Mouse (Mus musculus) lung, postnatal 0 days (tissue): ENCODE data around the gene Rabep1. TPM values are rescaled to one million over a fixed set of nuclear protein-coding genes. Genes with fewer than 3 reads are reported as not detected.

ENCODE experiments used
- ATAC-seq: fragments of 200-750 bp; cut with Nextera tagmentation; 2 replicates; pipeline ENCODE4 v1.8.0; 2017; ENCODE audit warnings: moderate library complexity
- DNase-seq: peaks from one replicate; pipeline ENCODE4 v3.0.0-alpha.2; 2016; ENCODE audit warnings: low spot score
- H3K27ac ChIP-seq: fragments of 300-500 bp; sonication (generic); 2 replicates; pipeline ENCODE4 v1.5.1; 2014; ENCODE audit warnings: antibody characterized with exemption, mild to moderate bottlenecking, low read length, mixed read lengths
- H3K27me3 ChIP-seq: fragments of 300-500 bp; sonication (generic); replicated peaks from 2 replicates; pipeline ENCODE4 v1.6.1; 2014; ENCODE audit warnings: low read length, mixed read lengths; ENCODE audit not compliant: insufficient read depth
- H3K36me3 ChIP-seq: fragments of 300-500 bp; sonication (generic); 2 replicates; pipeline ENCODE4 v1.6.1; 2014; ENCODE audit warnings: low read length, mixed read lengths; ENCODE audit not compliant: insufficient read depth
- H3K4me1 ChIP-seq: fragments of 300-500 bp; sonication (generic); 2 replicates; pipeline ENCODE4 v1.6.1; 2014; ENCODE audit warnings: antibody characterized with exemption, low read depth, low read length, mixed read lengths; ENCODE audit not compliant: insufficient read depth
- H3K4me2 ChIP-seq: fragments of 300-500 bp; sonication (generic); replicated peaks from 2 replicates; pipeline ENCODE4 v1.6.1; 2014; ENCODE audit warnings: low read depth, mild to moderate bottlenecking, low read length, moderate library complexity, mixed read lengths
- H3K4me3 ChIP-seq: fragments of 300-500 bp; sonication (generic); 2 replicates; pipeline ENCODE4 v1.5.1; 2014; ENCODE audit warnings: low read depth, low read length
- H3K9ac ChIP-seq: fragments of 300-500 bp; sonication (generic); replicated peaks from 2 replicates; pipeline ENCODE4 v1.6.1; 2014; ENCODE audit warnings: low read depth, mild to moderate bottlenecking
- H3K9me3 ChIP-seq: fragments of 300-500 bp; sonication (generic); 2 replicates; pipeline ENCODE4 v1.6.1; 2016; ENCODE audit warnings: low read length, mixed read lengths
- CTCF ChIP-seq: IDR thresholded peaks from 2 replicates; pipeline ENCODE4 v1.5.1; 2016; ENCODE audit warnings: antibody characterized with exemption, mild to moderate bottlenecking
- EP300 ChIP-seq: IDR thresholded peaks from 2 replicates; pipeline ENCODE4 v1.6.1; 2016; ENCODE audit warnings: antibody characterized with exemption, mild to moderate bottlenecking, control low read depth
- WGBS: fragments of 180-500 bp; shearing (Covaris S2); extraction: QIAGEN DNeasy Blood & Tissue Kit; methylation state at CpG from one replicate; pipeline ENCODE4 v1.1.7; 2014; 5-methylcytosine and 5-hydroxymethylcytosine counted together
- polyA plus RNA-seq: library from polyadenylated mRNA; unstranded; fragments of >200 nt; fragmentation: Nextera tagmentation; extraction: Ambion mirVana; gene quantifications from 2 replicates; pipeline ENCODE4 v1.2.1, GENCODE M21; 2015

The Rabep1 gene
- polyA plus RNA-seq, 1 experiment from 2014 or later: 35.3 TPM

DNA sequence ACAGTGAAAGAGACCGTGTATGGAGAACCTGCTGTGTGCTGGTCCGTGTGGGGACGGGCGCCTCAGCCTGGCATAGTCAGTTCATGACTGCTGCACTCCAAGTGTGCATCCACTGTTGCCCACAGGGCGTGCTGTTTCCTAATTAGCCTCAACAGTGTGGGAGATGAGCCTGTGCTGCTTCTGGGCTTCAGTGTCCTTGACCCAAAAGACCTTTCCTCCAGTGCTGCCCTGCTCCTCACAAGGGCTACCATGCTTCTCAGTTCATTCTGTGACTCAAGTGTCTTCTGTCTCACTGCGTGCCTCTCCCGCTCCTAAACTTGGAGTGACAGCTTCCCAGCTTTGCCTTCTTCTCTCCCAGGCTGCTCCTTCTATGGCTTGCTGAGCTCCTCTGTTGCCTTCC is 90.7 kb downstream of the Rabep1 start:
- Histone ChIP-seq H3K27me3 (no peaks in the 10 kb centered on the region), H3K27ac (no peak overlapping the region), H3K36me3 (peaks cover 35% of the 10 kb centered on the region), H3K4me1 (no peaks in the 10 kb centered on the region), H3K4me3 (no peak overlapping the region), H3K9me3 (no peaks in the 10 kb centered on the region), H3K4me2 (no peak overlapping the region), H3K9ac (no peak overlapping the region)
- no peak for TF ChIP-seq CTCF
- TF ChIP-seq EP300: no peak
- WGBS: 89% methylated on average over 7 of the region's 7 CpGs
- DNase-seq: no peak
- ATAC-seq: no peak

DNA sequence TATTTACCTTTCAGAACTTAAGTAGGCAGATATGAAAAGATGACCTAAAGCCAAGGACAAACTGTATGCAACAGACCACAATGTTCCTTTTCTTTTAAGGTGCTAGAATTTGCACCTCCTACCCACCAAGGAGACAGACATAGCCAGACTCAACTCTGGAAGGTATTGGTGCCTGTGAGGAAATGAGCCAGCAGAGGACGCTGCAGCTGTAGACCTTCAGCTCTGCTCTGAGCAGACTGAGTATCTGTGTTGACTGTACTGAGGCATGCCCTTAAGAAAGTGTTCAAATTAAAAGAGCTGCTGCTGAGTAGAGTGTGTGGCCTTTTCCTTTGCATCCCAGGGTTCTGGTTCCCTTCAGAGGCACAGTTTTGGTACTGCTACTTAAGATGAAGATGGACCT is 98.0 kb downstream of the Rabep1 start:
- Histone ChIP-seq H3K4me3 (no peak overlapping the region), H3K27me3 (no peaks in the 10 kb centered on the region), H3K36me3 (peaks cover 32% of the 10 kb centered on the region), H3K27ac (no peak overlapping the region), H3K9me3 (no peaks in the 10 kb centered on the region), H3K9ac (no peak overlapping the region), H3K4me1 (no peaks in the 10 kb centered on the region), H3K4me2 (no peak overlapping the region)
- ATAC-seq: no peak; the same call in 1 of the 2 replicates
- DNase-seq: no peak
- no peak for TF ChIP-seq EP300
- peak; percentile 41 for TF ChIP-seq CTCF
- 78% methylated on average over 1 of the region's 1 CpGs for WGBS

DNA sequence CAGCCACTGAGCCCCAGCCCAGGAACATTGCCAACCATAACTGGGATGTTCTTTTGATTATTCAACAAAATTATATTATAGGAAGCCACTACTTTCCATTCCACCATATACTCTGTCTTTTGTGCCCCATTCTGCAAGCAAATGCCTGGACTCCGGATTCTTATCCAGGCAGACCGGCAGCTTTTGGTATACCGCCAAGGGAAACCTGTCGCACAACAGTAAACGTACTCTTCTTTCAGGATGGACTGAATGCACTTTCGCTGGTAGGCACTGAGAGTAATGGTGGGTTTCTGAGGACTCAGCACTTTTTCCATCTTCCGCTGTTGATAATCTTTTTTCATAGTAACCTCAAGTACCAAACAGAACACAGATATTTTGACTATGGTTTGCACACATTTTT is 99.1 kb downstream of the Rabep1 start:
- no peak overlapping the region for H3K4me2 ChIP-seq
- no peak for TF ChIP-seq CTCF
- no peak for TF ChIP-seq EP300
- ATAC-seq: no peak
- no peak overlapping the region for H3K4me3 ChIP-seq
- no peaks in the 10 kb centered on the region for H3K4me1 ChIP-seq
- no peak for DNase-seq
- H3K27ac ChIP-seq: no peak overlapping the region
- WGBS: 87% methylated on average over 7 of the region's 7 CpGs
- no peaks in the 10 kb centered on the region for H3K9me3 ChIP-seq
- no peaks in the 10 kb centered on the region for H3K27me3 ChIP-seq
- peaks cover 31% of the 10 kb centered on the region for H3K36me3 ChIP-seq
- H3K9ac ChIP-seq: no peak overlapping the region

DNA sequence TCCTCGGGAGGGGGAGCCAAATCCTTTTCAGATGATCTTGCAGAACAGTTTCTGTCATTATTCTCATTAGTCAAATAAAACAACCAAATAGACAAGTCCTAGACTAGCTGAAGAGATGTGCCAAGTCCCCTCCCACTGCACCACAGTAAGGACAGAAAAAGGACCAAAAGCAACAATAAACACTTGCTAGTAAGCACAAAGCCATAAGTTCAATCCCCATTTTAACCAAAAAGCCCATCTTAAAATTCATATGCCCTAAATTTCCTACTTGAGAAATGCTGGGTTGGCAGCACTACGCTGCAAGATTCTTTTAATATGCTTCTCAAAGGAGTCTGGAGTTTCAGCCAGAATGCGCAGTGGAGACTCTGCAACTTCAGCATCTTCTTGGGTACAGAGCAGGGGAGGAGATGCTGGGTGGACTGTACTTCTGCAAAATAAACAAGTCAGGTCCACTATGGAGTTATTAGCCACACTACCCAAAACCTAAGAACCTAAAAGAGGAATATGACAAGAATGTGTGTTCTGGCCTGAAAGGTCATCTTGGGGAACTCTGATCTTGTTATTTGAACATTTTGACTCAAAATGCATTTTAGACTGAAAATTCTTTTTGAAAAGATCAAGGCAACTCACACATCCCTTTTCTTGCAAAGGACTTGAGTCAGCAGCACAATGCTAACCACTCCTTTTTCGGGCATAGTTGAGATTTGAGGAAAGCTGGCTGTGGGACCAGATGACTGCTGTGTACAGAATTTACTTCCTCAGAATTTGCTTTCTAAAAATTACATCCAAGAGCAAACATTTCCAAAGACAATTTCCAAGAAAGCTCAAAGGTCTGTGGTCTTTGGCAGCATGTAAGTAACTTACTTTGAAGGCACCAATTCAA is 100.6 kb downstream of the Rabep1 start:
- Histone ChIP-seq H3K27ac (no peak overlapping the region), H3K9me3 (no peaks in the 10 kb centered on the region), H3K36me3 (peaks cover 39% of the 10 kb centered on the region), H3K4me3 (no peak overlapping the region), H3K4me1 (no peaks in the 10 kb centered on the region), H3K27me3 (no peaks in the 10 kb centered on the region), H3K9ac (no peak overlapping the region), H3K4me2 (no peak overlapping the region)
- 84% methylated on average over 4 of the region's 4 CpGs for WGBS
- no peak for TF ChIP-seq EP300
- no peak for TF ChIP-seq CTCF
- ATAC-seq (no peak), DNase-seq (no peak)

DNA sequence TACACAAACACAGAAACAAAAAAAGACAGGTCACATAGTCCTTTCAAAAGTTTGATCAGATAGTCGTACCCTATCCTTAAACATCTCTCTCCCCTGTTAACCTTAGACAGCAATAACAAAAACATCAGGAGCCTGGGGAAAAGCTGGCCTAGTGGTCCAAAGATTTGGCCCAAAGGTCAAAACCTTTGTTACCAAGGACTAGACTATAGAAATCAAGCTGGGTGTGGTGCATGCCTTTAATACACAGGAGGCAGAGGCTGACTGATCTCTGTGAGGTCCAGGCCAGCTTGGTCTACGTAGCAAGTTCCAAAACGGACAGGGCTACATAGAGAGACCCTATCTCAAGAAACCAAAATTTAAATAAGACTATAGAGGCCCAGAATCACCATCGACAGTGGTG is 110.1 kb downstream of the Rabep1 start:
- no peaks in the 10 kb centered on the region for H3K4me1 ChIP-seq
- no peak overlapping the region for H3K9ac ChIP-seq
- no peaks in the 10 kb centered on the region for H3K27me3 ChIP-seq
- WGBS: 93% methylated on average over 4 of the region's 4 CpGs
- H3K36me3 ChIP-seq: peaks cover 47% of the 10 kb centered on the region
- no peaks in the 10 kb centered on the region for H3K9me3 ChIP-seq
- H3K4me2 ChIP-seq: no peak overlapping the region
- no peak for TF ChIP-seq CTCF
- ATAC-seq (no peak), DNase-seq (no peak)
- no peak overlapping the region for H3K4me3 ChIP-seq
- H3K27ac ChIP-seq: no peak overlapping the region

DNA sequence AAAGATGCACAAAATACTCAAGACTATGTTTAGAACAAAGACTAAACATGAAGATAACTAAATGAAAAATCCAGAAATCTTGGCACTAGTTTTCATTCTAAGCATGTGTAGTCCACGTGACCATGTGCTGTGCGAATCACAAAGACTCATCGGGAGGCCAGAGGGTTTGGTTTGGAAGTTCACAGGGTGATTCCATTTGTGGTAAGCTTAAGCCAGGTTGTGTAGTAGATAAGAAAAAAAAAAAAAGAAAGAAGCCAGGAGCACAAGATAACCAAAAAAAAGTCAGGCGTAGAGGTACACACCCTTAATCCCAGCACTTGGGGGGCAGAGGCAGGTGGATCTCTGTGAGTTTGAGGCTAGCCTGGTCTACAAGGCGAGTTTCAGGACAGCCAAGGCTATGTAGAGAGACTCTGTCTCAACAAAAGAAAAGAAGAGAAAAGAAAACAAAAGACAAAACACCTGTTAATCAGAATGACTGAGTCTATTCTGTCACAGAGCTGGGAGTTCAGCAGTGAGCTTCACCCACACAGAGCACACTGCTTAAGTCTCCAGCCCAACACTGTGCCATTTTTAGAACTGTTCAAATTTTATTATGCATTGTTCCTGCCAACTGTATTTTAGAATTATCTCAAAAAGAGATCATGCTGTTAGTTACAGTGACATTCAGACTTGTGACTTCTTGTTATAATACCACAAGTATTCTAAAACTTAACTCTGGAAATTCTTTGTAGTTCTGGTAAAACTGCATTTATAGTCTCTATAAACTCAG is 116.4 kb downstream of the Rabep1 start:
- no peaks in the 10 kb centered on the region for H3K4me1 ChIP-seq
- H3K27ac ChIP-seq: no peak overlapping the region
- no peaks in the 10 kb centered on the region for H3K27me3 ChIP-seq
- 94% methylated on average over 5 of the region's 5 CpGs for WGBS
- TF ChIP-seq EP300: no peak
- no peak for TF ChIP-seq CTCF
- no peaks in the 10 kb centered on the region for H3K9me3 ChIP-seq
- ATAC-seq (no peak), DNase-seq (no peak)
- no peak overlapping the region for H3K4me2 ChIP-seq
- H3K4me3 ChIP-seq: no peak overlapping the region
- H3K9ac ChIP-seq: no peak overlapping the region
- H3K36me3 ChIP-seq: peaks cover 37% of the 10 kb centered on the region
